Mouse (Mus musculus) lung, adult 2 months (tissue): ENCODE measurements around the gene Afmid.

ENCODE experiments used
- CTCF ChIP-seq: fragments of 200-500 bp; IDR thresholded peaks from 2 replicates; pipeline ENCODE4 v1.5.1; 2011; ENCODE audit warnings: mild to moderate bottlenecking, low read length, control low read depth; ENCODE audit not compliant: insufficient read depth
- POLR2A ChIP-seq: fragments of 200-500 bp; IDR thresholded peaks from 2 replicates; pipeline ENCODE4 v1.6.1; 2011; ENCODE audit warnings: low read depth, mild to moderate bottlenecking, control low read depth, low read length, borderline replicate concordance; ENCODE audit errors: extremely low read depth

- TF ChIP-seq POLR2A: no peak
- no peak for TF ChIP-seq CTCF
Measured at GRCm38 (mm10) chr11:117826164-117826563, 440 bp downstream of the Afmid start.
